Mouse (Mus musculus) lung, embryonic 14.5 days (tissue): ENCODE measurements at regions not wholly inside any gene's neighbourhood (a gene's known extent, or its start where the extent isn't known, plus 50 kb on each side); places are given as distances from the start of the nearest gene placed in this dataset.

Experiments
- ATAC-seq: fragments of 200-750 bp; cut with Nextera tagmentation; 2 replicates; pipeline ENCODE4 v1.8.0; 2017; ENCODE audit warnings: mild to moderate bottlenecking, moderate TSS enrichment, moderate library complexity; ENCODE audit not compliant: insufficient read depth
- DNase-seq: peaks from one replicate; pipeline ENCODE4 v3.0.0-alpha.2; 2015
- H3K27ac ChIP-seq: fragments of 300-500 bp; sonication (generic); 2 replicates; pipeline ENCODE4 v1.5.1; 2014; ENCODE audit warnings: low read depth, mild to moderate bottlenecking, moderate library complexity
- H3K27me3 ChIP-seq: fragments of 300-500 bp; sonication (generic); 2 replicates; pipeline ENCODE4 v1.6.1; 2014; ENCODE audit warnings: low read length, control low read depth; ENCODE audit not compliant: insufficient read depth
- H3K36me3 ChIP-seq: fragments of 300-500 bp; sonication (generic); 2 replicates; pipeline ENCODE4 v1.6.1; 2014; ENCODE audit warnings: control low read depth; ENCODE audit not compliant: insufficient read depth
- H3K4me1 ChIP-seq: fragments of 300-500 bp; sonication (generic); 2 replicates; pipeline ENCODE4 v1.6.1; 2014; ENCODE audit warnings: antibody characterized with exemption, control low read depth; ENCODE audit not compliant: insufficient read depth
- H3K4me2 ChIP-seq: fragments of 300-500 bp; sonication (generic); 2 replicates; pipeline ENCODE4 v1.6.1; 2014; ENCODE audit warnings: mild to moderate bottlenecking
- H3K4me3 ChIP-seq: fragments of 300-500 bp; sonication (generic); 2 replicates; pipeline ENCODE4 v1.5.1; 2014; ENCODE audit warnings: low read depth, low read length
- H3K9ac ChIP-seq: fragments of 300-500 bp; sonication (generic); 2 replicates; pipeline ENCODE4 v1.6.1; 2014
- H3K9me3 ChIP-seq: fragments of 300-500 bp; sonication (generic); 2 replicates; pipeline ENCODE4 v1.6.1; 2016; ENCODE audit warnings: low read depth, low read length, control low read depth
- CTCF ChIP-seq: IDR thresholded peaks from 2 replicates; pipeline ENCODE4 v1.5.1; 2016; ENCODE audit warnings: antibody characterized with exemption, low read depth
- WGBS: fragments of 180-500 bp; shearing (Covaris S2); extraction: QIAGEN DNeasy Blood & Tissue Kit; methylation state at CpG from one replicate; pipeline ENCODE4 v1.1.7; 2014; 5-methylcytosine and 5-hydroxymethylcytosine counted together

GRCm38 (mm10) chr1:183712895-183713294 lies 294.9 kb downstream of the Hhipl2 start:
- Histone ChIP-seq H3K4me2 (no peak overlapping the region), H3K9me3 (no peaks in the 10 kb centered on the region), H3K9ac (no peak overlapping the region), H3K27ac (no peak overlapping the region), H3K27me3 (no peaks in the 10 kb centered on the region), H3K36me3 (no peaks in the 10 kb centered on the region), H3K4me3 (no peak overlapping the region), H3K4me1 (no peaks in the 10 kb centered on the region)
- no peak for ATAC-seq
- TF ChIP-seq CTCF: no peak
- DNase-seq: no peak
- WGBS: 82% methylated on average over 1 of the region's 1 CpGs

GRCm38 (mm10) chr1:183717060-183717459 lies 296.0 kb upstream of the Dusp10 start:
- no peak for DNase-seq
- H3K27me3 ChIP-seq: no peaks in the 10 kb centered on the region
- no peaks in the 10 kb centered on the region for H3K4me1 ChIP-seq
- H3K36me3 ChIP-seq: no peaks in the 10 kb centered on the region
- no peak overlapping the region for H3K27ac ChIP-seq
- no peak overlapping the region for H3K9ac ChIP-seq
- no peaks in the 10 kb centered on the region for H3K9me3 ChIP-seq
- no peak overlapping the region for H3K4me3 ChIP-seq
- 86% methylated on average over 1 of the region's 1 CpGs for WGBS
- ATAC-seq: no peak
- H3K4me2 ChIP-seq: no peak overlapping the region
- no peak for TF ChIP-seq CTCF

- Histone ChIP-seq H3K36me3 (no peaks in the 10 kb centered on the region), H3K4me1 (no peaks in the 10 kb centered on the region), H3K4me2 (no peak overlapping the region), H3K9me3 (no peaks in the 10 kb centered on the region), H3K27ac (no peak overlapping the region), H3K27me3 (no peaks in the 10 kb centered on the region), H3K4me3 (no peak overlapping the region), H3K9ac (no peak overlapping the region)
- 73% methylated on average over 2 of the region's 2 CpGs for WGBS
- DNase-seq (peak; percentile 15), ATAC-seq (no peak)
- TF ChIP-seq CTCF: peak; percentile 31
Observed at GRCm38 (mm10) chr1:183749126-183749525, 264.0 kb upstream of the Dusp10 start.

GRCm38 (mm10) chr1:183754500-183754899 lies 258.6 kb upstream of the Dusp10 start:
- TF ChIP-seq CTCF: no peak
- Histone ChIP-seq H3K27ac (no peak overlapping the region), H3K9ac (no peak overlapping the region), H3K4me1 (no peaks in the 10 kb centered on the region), H3K27me3 (no peaks in the 10 kb centered on the region), H3K4me3 (no peak overlapping the region), H3K36me3 (no peaks in the 10 kb centered on the region), H3K4me2 (no peak overlapping the region), H3K9me3 (no peaks in the 10 kb centered on the region)
- WGBS: 82% methylated on average over 4 of the region's 4 CpGs
- ATAC-seq (no peak), DNase-seq (no peak)

GRCm38 (mm10) chr1:183756716-183757115 lies 256.4 kb upstream of the Dusp10 start:
- ATAC-seq (no peak), DNase-seq (no peak)
- no peak overlapping the region for H3K9ac ChIP-seq
- H3K4me1 ChIP-seq: no peaks in the 10 kb centered on the region
- no peaks in the 10 kb centered on the region for H3K9me3 ChIP-seq
- no peak for TF ChIP-seq CTCF
- no peaks in the 10 kb centered on the region for H3K27me3 ChIP-seq
- H3K4me2 ChIP-seq: no peak overlapping the region
- WGBS: 47% methylated on average over 8 of the region's 8 CpGs
- H3K36me3 ChIP-seq: no peaks in the 10 kb centered on the region
- H3K27ac ChIP-seq: no peak overlapping the region
- no peak overlapping the region for H3K4me3 ChIP-seq

GRCm38 (mm10) chr1:183763864-183764726 lies 249.0 kb upstream of the Dusp10 start:
- Histone ChIP-seq H3K4me1 (no peaks in the 10 kb centered on the region), H3K36me3 (no peaks in the 10 kb centered on the region), H3K9me3 (no peaks in the 10 kb centered on the region), H3K4me2 (no peak overlapping the region), H3K27me3 (no peaks in the 10 kb centered on the region), H3K27ac (no peak overlapping the region), H3K9ac (no peak overlapping the region), H3K4me3 (no peak overlapping the region)
- 53% methylated on average over 11 of the region's 11 CpGs for WGBS
- peak; percentile 57 for DNase-seq
- no peak for TF ChIP-seq CTCF
- no peak for ATAC-seq

- H3K4me2 ChIP-seq: no peak overlapping the region
Observed at GRCm38 (mm10) chr1:183772844-183773243, 240.3 kb upstream of the Dusp10 start.

More at GRCm38 (mm10) chr1:183772844-183773243, 240.3 kb upstream of the Dusp10 start:
- no peak overlapping the region for H3K4me3 ChIP-seq
- no peaks in the 10 kb centered on the region for H3K9me3 ChIP-seq
- no peaks in the 10 kb centered on the region for H3K27me3 ChIP-seq
- ATAC-seq: no peak
- DNase-seq: no peak
- 78% methylated on average over 6 of the region's 6 CpGs for WGBS
- no peak overlapping the region for H3K9ac ChIP-seq
- no peaks in the 10 kb centered on the region for H3K36me3 ChIP-seq
- TF ChIP-seq CTCF: no peak
- no peak overlapping the region for H3K27ac ChIP-seq
- H3K4me1 ChIP-seq: no peaks in the 10 kb centered on the region
